Mouse (Mus musculus) stomach, postnatal 0 days (tissue): ENCODE measurements around the gene Akt3.

ENCODE experiments used
- CTCF ChIP-seq: IDR thresholded peaks from 2 replicates; pipeline ENCODE4 v1.5.1; 2016; ENCODE audit warnings: antibody characterized with exemption, low read depth, mild to moderate bottlenecking, moderate library complexity
- EP300 ChIP-seq: optimal IDR thresholded peaks from 2 replicates; pipeline ENCODE3; 2016; ENCODE audit warnings: antibody characterized with exemption

DNA sequence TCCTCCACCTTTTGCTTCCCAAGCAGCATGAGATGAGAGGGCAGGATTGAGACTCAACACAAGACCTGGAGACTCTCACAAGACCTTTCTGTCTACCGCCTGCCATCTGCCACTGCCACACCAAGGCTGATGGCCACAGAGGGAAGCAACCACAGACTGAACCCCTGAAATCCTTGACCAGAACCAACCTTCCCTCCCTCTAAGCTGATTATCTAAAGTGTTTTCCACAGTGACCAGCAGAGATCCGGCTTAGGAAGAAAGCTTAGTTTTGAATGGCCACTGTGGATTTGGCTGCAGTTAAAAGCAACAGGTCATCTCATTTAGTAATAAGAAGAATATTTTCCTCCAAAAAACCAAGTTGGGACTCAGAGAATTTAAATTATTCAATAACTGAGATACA is 276.5 kb downstream of the Akt3 start:
- TF ChIP-seq CTCF (no peak), EP300 (no peak)
